Mouse (Mus musculus): ENCODE measurements around the gene Gm3233. TPM values are rescaled to one million over a fixed set of nuclear protein-coding genes. Genes with fewer than 3 reads are reported as not detected.
"Not testable (repeated sequence)": the region's sequence is repeated elsewhere in the genome, so short reads cannot be mapped to it uniquely, and the experiment has no call there.

Gene Gm3233
- polyA plus RNA-seq (2015; fragmentation: Nextera tagmentation; extraction: Ambion mirVana), result not detected in 2 replicates

DNA sequence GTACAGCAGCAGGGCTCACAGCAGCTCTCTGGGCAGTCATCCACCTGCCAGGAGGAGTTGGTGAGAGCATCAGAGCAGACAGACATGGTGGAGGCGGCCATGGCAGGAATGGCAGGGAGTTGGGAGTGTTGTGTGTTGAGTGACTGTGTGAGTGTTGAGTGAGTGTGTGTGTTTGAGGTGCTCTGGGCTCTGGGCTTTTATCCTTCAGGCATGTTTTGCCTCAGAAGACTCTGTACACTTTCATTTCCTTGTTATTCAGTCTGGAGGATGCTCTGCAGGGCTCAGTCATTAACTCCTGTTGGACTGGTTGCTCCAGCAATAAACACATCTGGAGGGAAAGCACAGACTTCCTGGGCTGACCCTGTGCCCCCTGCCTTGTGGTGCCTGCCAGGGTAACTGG, at the start of gene Gm3233:
TSS of gene Gm3233 (minus strand) at position 101 of the 400 bp plus-strand sequence.
- ATAC-seq (replicated peaks); H3K9me3 ChIP-seq; H3K4me3 ChIP-seq; H3K9ac ChIP-seq (replicated peaks); H3K36me3 ChIP-seq; H3K4me1 ChIP-seq; H3K4me2 ChIP-seq (replicated peaks); H3K27me3 ChIP-seq; H3K27ac ChIP-seq (replicated peaks): not testable (repeated sequence)
- no CpG with 5 or more reads among the region's 1 CpGs for WGBS

DNA sequence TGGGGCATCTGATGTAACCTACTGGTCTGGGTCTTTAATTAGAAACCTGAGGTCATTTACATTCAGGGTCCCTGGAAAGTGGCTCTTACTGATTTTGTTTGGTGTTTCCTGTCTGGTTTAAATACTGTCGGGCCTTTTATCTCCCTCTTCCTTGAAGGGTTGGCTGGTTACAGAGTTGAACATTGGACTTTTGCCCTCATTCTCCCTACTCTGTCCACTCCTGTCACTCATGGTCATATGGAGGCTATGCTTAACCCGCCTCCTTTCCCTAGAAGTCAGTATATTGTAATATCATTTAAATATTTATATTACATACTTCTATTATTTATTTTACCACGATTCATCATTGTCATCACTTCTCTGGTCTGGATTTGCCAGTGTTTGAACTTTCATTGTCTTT, 44.6 kb upstream of the Gm3233 start:
- Histone ChIP-seq H3K4me2 (replicated peaks) (no peak overlapping the region), H3K4me1 (no peaks in the 10 kb centered on the region), H3K9me3 (no peaks in the 10 kb centered on the region), H3K36me3 (no peaks in the 10 kb centered on the region), H3K9ac (replicated peaks) (no peak overlapping the region), H3K27me3 (no peaks in the 10 kb centered on the region), H3K4me3 (no peak overlapping the region), H3K27ac (replicated peaks) (no peak overlapping the region)
- no peak for ATAC-seq (replicated peaks)
- 77% methylated on average over 3 of the region's 3 CpGs for WGBS

GRCm38 (mm10) chr10:77798921-77799508, 39.5 kb upstream of the Gm3233 start, which contains the start of gene Gm19668:
Gm19668 (minus strand) TSS chr10:77799133.
- Histone ChIP-seq H3K9me3 (no peaks in the 10 kb centered on the region), H3K9ac (replicated peaks) (no peak within 1 kb of the TSS), H3K36me3 (no peaks in the 10 kb centered on the region), H3K27ac (replicated peaks) (peak within 1 kb of the TSS; percentile 48; the same call in 1 of the 2 replicates), H3K4me2 (replicated peaks) (no peak within 1 kb of the TSS), H3K4me3 (no peak within 1 kb of the TSS), H3K4me1 (no peaks in the 10 kb centered on the region), H3K27me3 (no peaks in the 10 kb centered on the region)
- no peak for ATAC-seq (replicated peaks)
- WGBS, result 61% methylated on average over 8 of the region's 8 CpGs

- H3K4me1 ChIP-seq; H3K4me2 ChIP-seq (replicated peaks); H3K9ac ChIP-seq (replicated peaks); H3K4me3 ChIP-seq; H3K36me3 ChIP-seq; ATAC-seq (replicated peaks); H3K27me3 ChIP-seq; H3K9me3 ChIP-seq: not testable (repeated sequence)
- 34% methylated on average over 3 of the region's 3 CpGs for WGBS
- H3K27ac ChIP-seq (replicated peaks), result peak overlapping the region; percentile 48; the same call in 1 of the 2 replicates
Observed at GRCm38 (mm10) chr10:77798164-77798920, 38.9 kb upstream of the Gm3233 start.

GRCm38 (mm10) chr10:77797677-77798076, 38.2 kb upstream of the Gm3233 start:
- no peaks in the 10 kb centered on the region for H3K4me1 ChIP-seq
- H3K27me3 ChIP-seq, result no peaks in the 10 kb centered on the region
- no peaks in the 10 kb centered on the region for H3K36me3 ChIP-seq
- no peak overlapping the region for H3K4me2 ChIP-seq (replicated peaks)
- no peak overlapping the region for H3K9ac ChIP-seq (replicated peaks)
- peak overlapping the region; percentile 48; the same call in 1 of the 2 replicates for H3K27ac ChIP-seq (replicated peaks)
- 15% methylated on average over 3 of the region's 3 CpGs for WGBS
- no peaks in the 10 kb centered on the region for H3K9me3 ChIP-seq
- no peak overlapping the region for H3K4me3 ChIP-seq
- ATAC-seq (replicated peaks), result no peak

- Histone ChIP-seq H3K4me2 (replicated peaks) (no peak within 1 kb of the TSS), H3K4me3 (no peak within 1 kb of the TSS), H3K27me3 (no peaks in the 10 kb centered on the region), H3K9me3 (no peaks in the 10 kb centered on the region), H3K9ac (replicated peaks) (no peak within 1 kb of the TSS), H3K27ac (replicated peaks) (no peak within 1 kb of the TSS), H3K4me1 (no peaks in the 10 kb centered on the region), H3K36me3 (no peaks in the 10 kb centered on the region)
- no peak for ATAC-seq (replicated peaks)
- 58% methylated on average over 2 of the region's 2 CpGs for WGBS
Observed at GRCm38 (mm10) chr10:77794976-77795375, 35.5 kb upstream of the Gm3233 start, which contains the start of gene Gm9639. Gm9639 (minus strand) TSS chr10:77795076.

DNA sequence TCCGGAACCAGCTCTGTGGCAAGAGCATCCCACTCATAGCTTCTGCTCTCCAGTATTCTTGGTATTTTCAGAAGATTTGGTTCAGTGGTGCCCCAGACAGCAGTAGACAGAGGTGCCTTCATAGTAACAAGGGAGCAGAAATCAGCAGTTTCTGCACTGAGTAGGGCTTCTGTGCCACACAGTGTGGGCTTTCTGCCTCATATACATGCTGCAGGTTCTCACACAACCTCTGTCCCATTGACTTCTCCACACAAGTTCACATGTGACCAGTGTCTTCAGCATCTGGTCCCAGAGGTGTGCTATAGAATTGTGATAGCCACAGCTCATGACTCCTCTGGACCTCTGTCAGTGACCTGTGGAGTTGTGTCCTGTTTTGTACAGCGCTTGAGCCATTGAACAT, 29.1 kb upstream of the Gm3233 start:
- H3K36me3 ChIP-seq, result no peaks in the 10 kb centered on the region
- no peak for ATAC-seq (replicated peaks)
- no peak overlapping the region for H3K4me2 ChIP-seq (replicated peaks)
- H3K27me3 ChIP-seq, result no peaks in the 10 kb centered on the region
- H3K4me3 ChIP-seq, result no peak overlapping the region
- no peak overlapping the region for H3K9ac ChIP-seq (replicated peaks)
- H3K4me1 ChIP-seq, result no peaks in the 10 kb centered on the region
- no peaks in the 10 kb centered on the region for H3K9me3 ChIP-seq
- 88% methylated on average over 2 of the region's 2 CpGs for WGBS
- H3K27ac ChIP-seq (replicated peaks), result no peak overlapping the region

DNA sequence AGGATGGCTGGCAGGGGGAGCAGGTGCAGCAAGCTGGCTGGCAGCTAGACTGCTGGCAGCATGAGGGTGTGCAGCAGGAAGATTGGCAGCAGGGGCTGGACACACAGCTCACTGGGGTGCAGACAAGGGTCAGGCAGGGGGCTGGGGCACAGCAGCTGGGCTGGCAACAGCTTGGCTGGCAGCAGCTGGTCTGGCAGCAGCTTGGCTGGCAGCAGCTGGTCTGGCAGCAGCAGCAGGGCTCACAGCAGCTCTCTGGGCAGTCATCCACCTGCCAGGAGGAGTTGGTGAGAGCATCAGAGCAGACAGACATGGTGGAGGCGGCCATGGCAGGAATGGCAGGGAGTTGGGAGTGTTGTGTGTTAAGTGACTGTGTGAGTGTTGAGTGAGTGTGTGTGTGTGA, 28.4 kb upstream of the Gm3233 start, which contains the start of gene Gm7137:
TSS of gene Gm7137 (minus strand) at position 325 of the 400 bp plus-strand sequence.
- not testable (repeated sequence) for H3K9me3 ChIP-seq; H3K4me3 ChIP-seq; H3K4me1 ChIP-seq; H3K27ac ChIP-seq (replicated peaks); H3K4me2 ChIP-seq (replicated peaks); H3K9ac ChIP-seq (replicated peaks); H3K36me3 ChIP-seq; ATAC-seq (replicated peaks); H3K27me3 ChIP-seq
- 41% methylated on average over 1 of the region's 1 CpGs for WGBS

GRCm38 (mm10) chr10:77783396-77783795, 23.9 kb upstream of the Gm3233 start:
- WGBS, result 89% methylated on average over 3 of the region's 3 CpGs

GRCm38 (mm10) chr10:77782442-77782841, 23.0 kb upstream of the Gm3233 start, which contains the start of gene Gm3250:
Gm3250 (minus strand) TSS chr10:77782542.
- H3K27me3 ChIP-seq; H3K9me3 ChIP-seq; ATAC-seq (replicated peaks); H3K36me3 ChIP-seq; H3K4me3 ChIP-seq; H3K27ac ChIP-seq (replicated peaks); H3K4me2 ChIP-seq (replicated peaks); H3K4me1 ChIP-seq; H3K9ac ChIP-seq (replicated peaks): not testable (repeated sequence)
- WGBS, result 75% methylated on average over 1 of the region's 1 CpGs

More at GRCm38 (mm10) chr10:77783396-77783795, 23.9 kb upstream of the Gm3233 start:
- ATAC-seq (replicated peaks); H3K27me3 ChIP-seq; H3K4me2 ChIP-seq (replicated peaks); H3K27ac ChIP-seq (replicated peaks); H3K9ac ChIP-seq (replicated peaks); H3K36me3 ChIP-seq; H3K9me3 ChIP-seq; H3K4me1 ChIP-seq; H3K4me3 ChIP-seq: not testable (repeated sequence)

- not testable (repeated sequence) for H3K4me1 ChIP-seq; H3K27ac ChIP-seq (replicated peaks); ATAC-seq (replicated peaks); H3K9me3 ChIP-seq; H3K27me3 ChIP-seq; H3K36me3 ChIP-seq; H3K9ac ChIP-seq (replicated peaks); H3K4me2 ChIP-seq (replicated peaks); H3K4me3 ChIP-seq
- WGBS, result 56% methylated on average over 1 of the region's 1 CpGs
Observed at GRCm38 (mm10) chr10:77776844-77777243, 17.4 kb upstream of the Gm3233 start, which contains the start of gene Gm7138. Gm7138 (minus strand) TSS chr10:77776944.

DNA sequence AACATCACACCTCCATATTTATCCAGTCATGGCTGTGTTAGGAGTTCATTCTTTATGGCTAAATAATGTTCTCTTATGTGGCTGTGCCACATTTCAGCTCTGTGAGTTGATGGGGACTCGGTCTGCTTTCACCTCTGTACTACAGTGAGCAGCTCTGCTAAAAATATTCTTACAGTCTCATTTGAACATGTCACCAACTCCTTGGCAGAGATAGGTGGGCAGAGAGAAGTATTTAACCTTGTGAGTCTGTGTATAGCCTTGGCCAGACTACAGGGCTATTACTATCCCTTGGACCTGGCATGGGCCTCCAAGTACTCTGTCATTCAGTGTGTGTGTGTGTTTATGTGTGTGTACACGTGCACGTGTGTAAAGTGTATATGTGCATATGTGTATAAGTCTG, 12.7 kb upstream of the Gm3233 start:
- H3K9ac ChIP-seq (replicated peaks); H3K4me1 ChIP-seq; H3K4me2 ChIP-seq (replicated peaks); H3K4me3 ChIP-seq; ATAC-seq (replicated peaks); H3K9me3 ChIP-seq; H3K36me3 ChIP-seq; H3K27ac ChIP-seq (replicated peaks); H3K27me3 ChIP-seq: not testable (repeated sequence)
- 97% methylated on average over 3 of the region's 3 CpGs for WGBS
